8 mouse cellular contexts compared by ENCODE assay signal in genomic region chr17:23599605-23600063, GRCm38 (mm10). TPM values are rescaled to one million over a fixed set of nuclear protein-coding genes. Genes with fewer than 3 reads are reported as not detected.
A peak's percentile ranks its signal among the peaks of the same experiment; 100 is the strongest.
DNase-seq lines count a peak whose midpoint lies in the region; ATAC-seq lines count a peak whose summit lies in the region.

No protein-coding gene starts in this region.

- ATAC-seq in kidney, embryonic 15.5 days (replicated peaks; ENCODE audit: low FRiP score), result no peak
- ATAC-seq in hindbrain, embryonic 12.5 days (ENCODE audit: low FRiP score), result no peak; the same call in 1 of the 2 replicates
- peak; percentile 2; the same call in 1 of the 2 replicates for ATAC-seq in midbrain, embryonic 11.5 days (ENCODE audit: low FRiP score)

- H3K9ac ChIP-seq in kidney, embryonic 15.5 days, result peak overlapping the region; percentile 48
- peak overlapping the region; percentile 54 for H3K9ac ChIP-seq in hindbrain, embryonic 12.5 days
- peak overlapping the region; percentile 67 for H3K9ac ChIP-seq in midbrain, embryonic 11.5 days (ENCODE audit: low read length)

- peak overlapping the region; percentile 50 for H3K4me3 ChIP-seq in kidney, embryonic 15.5 days (replicated peaks)
- H3K4me3 ChIP-seq in hindbrain, embryonic 12.5 days, result peak overlapping the region; percentile 36
- peak overlapping the region; percentile 27 for H3K4me3 ChIP-seq in midbrain, embryonic 11.5 days (ENCODE audit: low read depth, low read length)

- H3K4me2 ChIP-seq in kidney, embryonic 15.5 days, result peak overlapping the region; percentile 79
- peak overlapping the region; percentile 63 for H3K4me2 ChIP-seq in hindbrain, embryonic 12.5 days (replicated peaks)
- peak overlapping the region; percentile 74 for H3K4me2 ChIP-seq in midbrain, embryonic 11.5 days

- no peak for DNase-seq in kidney, postnatal 10 days
- peak; percentile 87 for DNase-seq in R1 (ENCODE audit: low read depth, low spot score)
- DNase-seq in midbrain, embryonic 11.5 days (ENCODE audit: low spot score, missing footprints), result no peak
- DNase-seq in adrenal gland, postnatal 14 days, result no peak
- no peak for DNase-seq in adrenal gland, postnatal 10 days
- DNase-seq in gastrocnemius, postnatal 14 days, result no peak

- 42% methylated on average over 7 of the region's 7 CpGs for WGBS in kidney, embryonic 15.5 days
- 42% methylated on average over 7 of the region's 7 CpGs for WGBS in hindbrain, embryonic 12.5 days
- 36% methylated on average over 7 of the region's 7 CpGs for WGBS in midbrain, embryonic 11.5 days

- H3K36me3 ChIP-seq in kidney, embryonic 15.5 days, result no peaks in the 10 kb centered on the region
- no peaks in the 10 kb centered on the region for H3K36me3 ChIP-seq in hindbrain, embryonic 12.5 days
- no peaks in the 10 kb centered on the region for H3K36me3 ChIP-seq in midbrain, embryonic 11.5 days (ENCODE audit: control insufficient read depth, insufficient read depth, low read length)

- intact Hi-C loops in gastrocnemius, postnatal 14 days (cut with DNase I; ENCODE audit: low total_unique reads), result no loop called here

- peak overlapping the region; percentile 94 for H3K27ac ChIP-seq in kidney, embryonic 15.5 days
- H3K27ac ChIP-seq in hindbrain, embryonic 12.5 days, result peak overlapping the region; percentile 55; the same call in 1 of the 2 replicates
- H3K27ac ChIP-seq in midbrain, embryonic 11.5 days (ENCODE audit: low read depth, low read length), result peak overlapping the region; percentile 20; the same call in 1 of the 2 replicates

- peaks cover 28% of the 10 kb centered on the region for H3K4me1 ChIP-seq in kidney, embryonic 15.5 days
- H3K4me1 ChIP-seq in hindbrain, embryonic 12.5 days, result peaks cover 13% of the 10 kb centered on the region; the same call in 1 of the 2 replicates
- H3K4me1 ChIP-seq in midbrain, embryonic 11.5 days (ENCODE audit: control insufficient read depth, insufficient read depth, low read length), result 0 out of 2 replicates have a peak, but pooled peaks cover 5% of the 10 kb centered on the region

- H3K9me3 ChIP-seq in kidney, embryonic 15.5 days (replicated peaks), result no peaks in the 10 kb centered on the region
- H3K9me3 ChIP-seq in hindbrain, embryonic 12.5 days (replicated peaks), result no peaks in the 10 kb centered on the region
- H3K9me3 ChIP-seq in midbrain, embryonic 11.5 days (ENCODE audit: control insufficient read depth, low read length), result no peaks in the 10 kb centered on the region

- no peaks in the 10 kb centered on the region for H3K27me3 ChIP-seq in kidney, embryonic 15.5 days
- no peaks in the 10 kb centered on the region for H3K27me3 ChIP-seq in hindbrain, embryonic 12.5 days
- no peaks in the 10 kb centered on the region for H3K27me3 ChIP-seq in midbrain, embryonic 11.5 days (ENCODE audit: control insufficient read depth, insufficient read depth, low read length)

RNA-seq across cellular contexts. Expression of gene Zfp13, which starts 0.3 kb away (rescaled TPM):
- 16.3 and 16.5 TPM in 2 replicates for polyA plus RNA-seq in kidney, embryonic 15.5 days (2015; fragmentation: Nextera tagmentation; extraction: Ambion mirVana)
- polyA plus RNA-seq in hindbrain, embryonic 12.5 days (2016; fragmentation: Nextera tagmentation; extraction: Ambion mirVana), result 24.9 and 26.1 TPM in 2 replicates
- polyA plus RNA-seq in midbrain, embryonic 11.5 days (2014; fragmentation: Nextera tagmentation; extraction: Ambion mirVana), result 16.3 and 16.5 TPM in 2 replicates
- 8.5 and 14.6 TPM in 2 replicates for total RNA-seq in adrenal gland, postnatal 14 days (2021)
- total RNA-seq in adrenal gland, postnatal 10 days (2021), result 10 to 100 TPM; 10.6 to 12.5 TPM
- total RNA-seq in gastrocnemius, postnatal 14 days (2021), result 1 to 10 TPM; 4.9 TPM

RNA-seq across cellular contexts. Expression of gene Zscan10, which starts 1.0 kb away (rescaled TPM):
- polyA plus RNA-seq in kidney, embryonic 15.5 days (2015; fragmentation: Nextera tagmentation; extraction: Ambion mirVana), result not detected in 2 replicates
- 0.46 and 0.93 TPM in 2 replicates for polyA plus RNA-seq in hindbrain, embryonic 12.5 days (2016; fragmentation: Nextera tagmentation; extraction: Ambion mirVana)
- 0.22 TPM in 1 of 2 replicates, not detected in the other for polyA plus RNA-seq in midbrain, embryonic 11.5 days (2014; fragmentation: Nextera tagmentation; extraction: Ambion mirVana)
- not detected in 2 replicates for total RNA-seq in adrenal gland, postnatal 14 days (2021)
- not detected for total RNA-seq in adrenal gland, postnatal 10 days (2021)
- not detected for total RNA-seq in gastrocnemius, postnatal 14 days (2021)

RNA-seq across cellular contexts. Expression of gene Zfp213, which starts 35.6 kb away (rescaled TPM):
- 20.9 and 22.8 TPM in 2 replicates for polyA plus RNA-seq in kidney, embryonic 15.5 days (2015; fragmentation: Nextera tagmentation; extraction: Ambion mirVana)
- polyA plus RNA-seq in hindbrain, embryonic 12.5 days (2016; fragmentation: Nextera tagmentation; extraction: Ambion mirVana), result 20.8 and 21.3 TPM in 2 replicates
- 17.5 and 19.9 TPM in 2 replicates for polyA plus RNA-seq in midbrain, embryonic 11.5 days (2014; fragmentation: Nextera tagmentation; extraction: Ambion mirVana)
- 9.2 and 9.9 TPM in 2 replicates for total RNA-seq in adrenal gland, postnatal 14 days (2021)
- 1 to 10 TPM; 7.9 to 8.0 TPM for total RNA-seq in adrenal gland, postnatal 10 days (2021)
- 1 to 10 TPM; 2.2 to 2.6 TPM for total RNA-seq in gastrocnemius, postnatal 14 days (2021)

RNA-seq across cellular contexts. Expression of gene Mmp25, which starts 45.4 kb away (rescaled TPM):
- polyA plus RNA-seq in kidney, embryonic 15.5 days (2015; fragmentation: Nextera tagmentation; extraction: Ambion mirVana), result 1.1 and 1.3 TPM in 2 replicates
- 1.9 and 2.3 TPM in 2 replicates for polyA plus RNA-seq in hindbrain, embryonic 12.5 days (2016; fragmentation: Nextera tagmentation; extraction: Ambion mirVana)
- polyA plus RNA-seq in midbrain, embryonic 11.5 days (2014; fragmentation: Nextera tagmentation; extraction: Ambion mirVana), result 0.43 and 0.61 TPM in 2 replicates
- total RNA-seq in adrenal gland, postnatal 14 days (2021), result 0.37 and 0.53 TPM in 2 replicates
- under 1 TPM; 0.54 to 1.00 TPM for total RNA-seq in adrenal gland, postnatal 10 days (2021)
- under 1 TPM; 0.20 to 0.27 TPM for total RNA-seq in gastrocnemius, postnatal 14 days (2021)

Comparison
In these comparisons a context has a peak if more than half of its experiments do, and no peak if none do; other contexts are left out.
1. H3K27ac ChIP-seq: peak in every context shown above with its lines; median percentile 94 in kidney, embryonic 15.5 days; 55 in hindbrain, embryonic 12.5 days; 20 in midbrain, embryonic 11.5 days.